In genomic region chr6:136793831-136794525, GRCm38 (mm10) we compare ENCODE assay signal across 9 mouse cellular contexts. TPM values are rescaled to one million over a fixed set of nuclear protein-coding genes. Genes with fewer than 3 reads are reported as not detected.
A peak's percentile ranks its signal among the peaks of the same experiment; 100 is the strongest.
DNase-seq lines count a peak whose midpoint lies in the region; ATAC-seq and TF ChIP-seq lines count a peak whose summit lies in the region.
"Had no signal": no experiment of that assay in that cellular context is flagged by ENCODE, and none has a peak within 500 bp of the region (broad histone marks: within the 10 kb centered on the region; RNA-seq: fewer than 3 reads in every experiment).

No protein-coding gene starts in this region.

- ATAC-seq in lung, embryonic 14.5 days (ENCODE audit: insufficient read depth) = no peak
- 0 out of 2 replicates have a peak, but pooled peaks have one; percentile 41 for ATAC-seq in forebrain, embryonic 12.5 days (ENCODE audit: low FRiP score)
- ATAC-seq in liver, embryonic 11.5 days (replicated peaks; ENCODE audit: low FRiP score) = no peak

- H3K4me1 ChIP-seq in lung, embryonic 14.5 days (ENCODE audit: insufficient read depth) = peaks cover 9% of the 10 kb centered on the region
- H3K4me1 ChIP-seq in forebrain, embryonic 12.5 days = peaks cover 9% of the 10 kb centered on the region
- no peaks in the 10 kb centered on the region for H3K4me1 ChIP-seq in liver, embryonic 11.5 days (replicated peaks; ENCODE audit: control insufficient read depth, insufficient read depth, low read length)

- H3K27me3 ChIP-seq in lung, embryonic 14.5 days (ENCODE audit: insufficient read depth, low read length) = no peaks in the 10 kb centered on the region
- H3K27me3 ChIP-seq in forebrain, embryonic 12.5 days = peaks cover 7% of the 10 kb centered on the region; the same call in 1 of the 2 replicates
- no peaks in the 10 kb centered on the region for H3K27me3 ChIP-seq in liver, embryonic 11.5 days (replicated peaks; ENCODE audit: control insufficient read depth, insufficient read depth, low read length)
- 0 out of 2 replicates have a peak, but pooled peaks cover 3% of the 10 kb centered on the region for H3K27me3 ChIP-seq in splenic B cell, adult 2 months (ENCODE audit: control insufficient read depth, insufficient read depth, low read length, poor library complexity, severe bottlenecking)

- no peaks in the 10 kb centered on the region for H3K9me3 ChIP-seq in lung, embryonic 14.5 days (ENCODE audit: low read depth, low read length)
- H3K9me3 ChIP-seq in forebrain, embryonic 12.5 days = no peaks in the 10 kb centered on the region
- H3K9me3 ChIP-seq in liver, embryonic 11.5 days (ENCODE audit: control insufficient read depth, low read length) = no peaks in the 10 kb centered on the region

- H3K27ac ChIP-seq in lung, embryonic 14.5 days (ENCODE audit: low read depth) = no peak overlapping the region
- no peak overlapping the region for H3K27ac ChIP-seq in forebrain, embryonic 12.5 days
- no peak overlapping the region for H3K27ac ChIP-seq in liver, embryonic 11.5 days (ENCODE audit: low read depth, low read length)

- H3K4me3 ChIP-seq in lung, embryonic 14.5 days (ENCODE audit: low read depth, low read length) = peak overlapping the region; percentile 31
- H3K4me3 ChIP-seq in forebrain, embryonic 12.5 days (replicated peaks) = peak overlapping the region; percentile 40
- H3K4me3 ChIP-seq in liver, embryonic 11.5 days (ENCODE audit: low read depth, low read length) = peak overlapping the region; percentile 43

- DNase-seq in lung, embryonic 14.5 days = peak; percentile 49
- DNase-seq in lung, postnatal 36 days = no peak
- no peak for DNase-seq in liver, embryonic 11.5 days (ENCODE audit: low spot score)
- DNase-seq in splenic B cell, adult 2 months (ENCODE audit: low read depth, low spot score) = peak; percentile 24
- no peak for DNase-seq in spleen, postnatal 4 days (ENCODE audit: low spot score in 2 of 2)
- DNase-seq in ovary, postnatal 14 days (ENCODE audit: low spot score) = no peak
- no peak for DNase-seq in cerebellum, adult 11 months
- DNase-seq: thymus, adult 18-20 months had no signal

- no peaks in the 10 kb centered on the region for H3K36me3 ChIP-seq in lung, embryonic 14.5 days (ENCODE audit: insufficient read depth)
- no peaks in the 10 kb centered on the region for H3K36me3 ChIP-seq in forebrain, embryonic 12.5 days (replicated peaks)
- H3K36me3 ChIP-seq in liver, embryonic 11.5 days (ENCODE audit: control insufficient read depth, insufficient read depth, low read length) = no peaks in the 10 kb centered on the region
- no peaks in the 10 kb centered on the region for H3K36me3 ChIP-seq in splenic B cell, adult 2 months (ENCODE audit: control insufficient read depth, insufficient read depth, low read length, poor library complexity, severe bottlenecking)

- TF ChIP-seq CTCF in lung, embryonic 14.5 days (IDR thresholded peaks at IDR 0.05; ENCODE audit: low read depth) = no peak

- peak overlapping the region; percentile 44 for H3K9ac ChIP-seq in lung, embryonic 14.5 days
- peak overlapping the region; percentile 50 for H3K9ac ChIP-seq in forebrain, embryonic 12.5 days
- peak overlapping the region; percentile 47 for H3K9ac ChIP-seq in liver, embryonic 11.5 days (ENCODE audit: low read depth, low read length)

- H3K4me2 ChIP-seq in lung, embryonic 14.5 days = peak overlapping the region; percentile 62
- H3K4me2 ChIP-seq in forebrain, embryonic 12.5 days = peak overlapping the region; percentile 70
- H3K4me2 ChIP-seq in liver, embryonic 11.5 days = peak overlapping the region; percentile 83

- 1% methylated on average over 21 of the region's 24 CpGs for WGBS in lung, embryonic 14.5 days
- WGBS in forebrain, embryonic 12.5 days = 1% methylated on average over 24 of the region's 24 CpGs
- under 1% methylated on average over 24 of the region's 24 CpGs for WGBS in liver, embryonic 11.5 days

RNA-seq across cellular contexts. Expression of gene Hist4h4, which starts 10.2 kb away (rescaled TPM):
- 1.7 and 2.1 TPM in 2 replicates for polyA plus RNA-seq in lung, embryonic 14.5 days (2014; fragmentation: Nextera tagmentation; extraction: Ambion mirVana)
- polyA plus RNA-seq in forebrain, embryonic 12.5 days (2016; fragmentation: Nextera tagmentation; extraction: Ambion mirVana) = 0.47 and 0.79 TPM in 2 replicates
- polyA plus RNA-seq in liver, embryonic 11.5 days (2014; fragmentation: Nextera tagmentation; extraction: Ambion mirVana) = 0.43 and 0.88 TPM in 2 replicates

RNA-seq across cellular contexts. Expression of gene Gucy2c, which starts 12.4 kb away (rescaled TPM):
- polyA plus RNA-seq in lung, embryonic 14.5 days (2014; fragmentation: Nextera tagmentation; extraction: Ambion mirVana) = 0.08 and 0.14 TPM in 2 replicates
- 0.05 and 0.17 TPM in 2 replicates for polyA plus RNA-seq in forebrain, embryonic 12.5 days (2016; fragmentation: Nextera tagmentation; extraction: Ambion mirVana)
- 0.08 TPM in 1 of 2 replicates, not detected in the other for polyA plus RNA-seq in liver, embryonic 11.5 days (2014; fragmentation: Nextera tagmentation; extraction: Ambion mirVana)

RNA-seq across cellular contexts. Expression of gene H2afj, which starts 14.1 kb away (rescaled TPM):
- 106 and 108 TPM in 2 replicates for polyA plus RNA-seq in lung, embryonic 14.5 days (2014; fragmentation: Nextera tagmentation; extraction: Ambion mirVana)
- 121 and 128 TPM in 2 replicates for polyA plus RNA-seq in forebrain, embryonic 12.5 days (2016; fragmentation: Nextera tagmentation; extraction: Ambion mirVana)
- 186 and 193 TPM in 2 replicates for polyA plus RNA-seq in liver, embryonic 11.5 days (2014; fragmentation: Nextera tagmentation; extraction: Ambion mirVana)

RNA-seq across cellular contexts. Expression of gene BC049715, which starts 33.4 kb away (rescaled TPM):
- 1.5 and 1.9 TPM in 2 replicates for polyA plus RNA-seq in lung, embryonic 14.5 days (2014; fragmentation: Nextera tagmentation; extraction: Ambion mirVana)
- 1.1 and 1.9 TPM in 2 replicates for polyA plus RNA-seq in forebrain, embryonic 12.5 days (2016; fragmentation: Nextera tagmentation; extraction: Ambion mirVana)
- 2.3 and 2.6 TPM in 2 replicates for polyA plus RNA-seq in liver, embryonic 11.5 days (2014; fragmentation: Nextera tagmentation; extraction: Ambion mirVana)

RNA-seq across cellular contexts. Expression of gene Wbp11, which starts 34.1 kb away (rescaled TPM):
- 130 and 134 TPM in 2 replicates for polyA plus RNA-seq in lung, embryonic 14.5 days (2014; fragmentation: Nextera tagmentation; extraction: Ambion mirVana)
- 137 and 146 TPM in 2 replicates for polyA plus RNA-seq in forebrain, embryonic 12.5 days (2016; fragmentation: Nextera tagmentation; extraction: Ambion mirVana)
- 165 and 168 TPM in 2 replicates for polyA plus RNA-seq in liver, embryonic 11.5 days (2014; fragmentation: Nextera tagmentation; extraction: Ambion mirVana)

Comparison
In these comparisons a context has a peak if more than half of its experiments do, and no peak if none do; other contexts are left out.
1. DNase-seq: peak in lung, embryonic 14.5 days (single experiment) and splenic B cell, adult 2 months (single experiment); none in lung, postnatal 36 days (single experiment), liver, embryonic 11.5 days (single experiment), spleen, postnatal 4 days (0 of 2), ovary, postnatal 14 days (single experiment) and cerebellum, adult 11 months (single experiment).
2. Peak in every context shown above with its lines, with median percentiles within 50 percentile points of each other: H3K4me2 ChIP-seq, H3K4me3 ChIP-seq and H3K9ac ChIP-seq.